Mouse (Mus musculus): ENCODE measurements around the gene Mlf2.

Gene Mlf2

GRCm38 (mm10) chr6:124934670-124935069 lies 3.5 kb downstream of the Mlf2 start:
- DNase-seq (ENCODE audit: low spot score): no peak

- no peak for DNase-seq (ENCODE audit: low spot score)
Observed at GRCm38 (mm10) chr6:124936681-124937080, 5.5 kb downstream of the Mlf2 start.

GRCm38 (mm10) chr6:124937493-124937892 lies 6.3 kb downstream of the Mlf2 start:
- DNase-seq (ENCODE audit: low spot score): no peak

GRCm38 (mm10) chr6:124938554-124938953 lies 7.4 kb downstream of the Mlf2 start:
- DNase-seq (ENCODE audit: low spot score): no peak

GRCm38 (mm10) chr6:124941679-124942078 lies 10.5 kb downstream of the Mlf2 start:
- no peak for DNase-seq (ENCODE audit: low spot score)

- no peak for DNase-seq (ENCODE audit: low spot score)
Observed at GRCm38 (mm10) chr6:124943526-124943925, 12.3 kb downstream of the Mlf2 start.

GRCm38 (mm10) chr6:124953991-124954715 lies 23.0 kb downstream of the Mlf2 start:
- DNase-seq (ENCODE audit: low spot score): no peak

GRCm38 (mm10) chr6:124955212-124955611 lies 24.0 kb downstream of the Mlf2 start:
- DNase-seq (ENCODE audit: low spot score): no peak

- DNase-seq (ENCODE audit: low spot score): no peak
Observed at GRCm38 (mm10) chr6:124958127-124958526, 26.9 kb downstream of the Mlf2 start.

- no peak for DNase-seq (ENCODE audit: low spot score)
Observed at GRCm38 (mm10) chr6:124959960-124960359, 28.8 kb downstream of the Mlf2 start.

GRCm38 (mm10) chr6:124961021-124961420 lies 29.8 kb downstream of the Mlf2 start:
- DNase-seq (ENCODE audit: low spot score): no peak

GRCm38 (mm10) chr6:124964638-124965037 lies 33.5 kb downstream of the Mlf2 start:
- peak; percentile 36 for DNase-seq (ENCODE audit: low spot score)

- DNase-seq (ENCODE audit: low spot score): peak; percentile 95
Observed at GRCm38 (mm10) chr6:124965088-124965719, 34.0 kb downstream of the Mlf2 start, which contains the start of gene Cops7a. Gene Cops7a, minus strand, starts transcription at chr6:124965538.

- peak; percentile 36 for DNase-seq (ENCODE audit: low spot score)
Observed at GRCm38 (mm10) chr6:124965747-124966146, 34.6 kb downstream of the Mlf2 start.

- DNase-seq (ENCODE audit: low spot score): peak; percentile 11
Observed at GRCm38 (mm10) chr6:124966466-124967118, 35.4 kb downstream of the Mlf2 start.

GRCm38 (mm10) chr6:124967766-124968165 lies 36.6 kb downstream of the Mlf2 start:
- peak; percentile 30 for DNase-seq (ENCODE audit: low spot score)

All from MN1 (cell line).